Mouse (Mus musculus) left cerebral cortex, postnatal 10 days (tissue): ENCODE measurements around the gene Cyth4. TPM values are rescaled to one million over a fixed set of nuclear protein-coding genes. Genes with fewer than 3 reads are reported as not detected.

Source experiments
- DNase-seq, 2 experiments: peaks; one replicate each; pipeline ENCODE4 v3.0.0; 2021 to 2022; ENCODE audit warnings: low spot score in 2 of 2, mixed read lengths in 1 of 2; ENCODE audit errors: extremely low spot score in 1 of 2
- intact Hi-C: fragments of 180-260 bp; cut with DNase I; formaldehyde crosslinking; loops from one replicate; pipeline ENCODE4 v1.15.1; 2025
- total RNA-seq, 2 experiments: library from RNA; stranded (reverse); gene quantifications; 2 replicates each; pipeline ENCODE4 v1.2.3; 2021

Gene Cyth4
- total RNA-seq, 2 experiments from 2014 or later: 10.4 to 11.6 TPM

- intact Hi-C loops: no loop called here
- no peak for DNase-seq
Observed at GRCm38 (mm10) chr15:78576284-78576810, 20.5 kb upstream of the Cyth4 start.

GRCm38 (mm10) chr15:78583352-78583751, 13.5 kb upstream of the Cyth4 start:
- no peak for DNase-seq
- intact Hi-C loops: loop anchor here (5.0 kb wide), 2 partner anchors 71 to 136 kb away; no protein-coding TSS in a partner anchor

GRCm38 (mm10) chr15:78585404-78585803, 11.4 kb upstream of the Cyth4 start:
- DNase-seq: no peak
- intact Hi-C loops: no loop called here

DNA sequence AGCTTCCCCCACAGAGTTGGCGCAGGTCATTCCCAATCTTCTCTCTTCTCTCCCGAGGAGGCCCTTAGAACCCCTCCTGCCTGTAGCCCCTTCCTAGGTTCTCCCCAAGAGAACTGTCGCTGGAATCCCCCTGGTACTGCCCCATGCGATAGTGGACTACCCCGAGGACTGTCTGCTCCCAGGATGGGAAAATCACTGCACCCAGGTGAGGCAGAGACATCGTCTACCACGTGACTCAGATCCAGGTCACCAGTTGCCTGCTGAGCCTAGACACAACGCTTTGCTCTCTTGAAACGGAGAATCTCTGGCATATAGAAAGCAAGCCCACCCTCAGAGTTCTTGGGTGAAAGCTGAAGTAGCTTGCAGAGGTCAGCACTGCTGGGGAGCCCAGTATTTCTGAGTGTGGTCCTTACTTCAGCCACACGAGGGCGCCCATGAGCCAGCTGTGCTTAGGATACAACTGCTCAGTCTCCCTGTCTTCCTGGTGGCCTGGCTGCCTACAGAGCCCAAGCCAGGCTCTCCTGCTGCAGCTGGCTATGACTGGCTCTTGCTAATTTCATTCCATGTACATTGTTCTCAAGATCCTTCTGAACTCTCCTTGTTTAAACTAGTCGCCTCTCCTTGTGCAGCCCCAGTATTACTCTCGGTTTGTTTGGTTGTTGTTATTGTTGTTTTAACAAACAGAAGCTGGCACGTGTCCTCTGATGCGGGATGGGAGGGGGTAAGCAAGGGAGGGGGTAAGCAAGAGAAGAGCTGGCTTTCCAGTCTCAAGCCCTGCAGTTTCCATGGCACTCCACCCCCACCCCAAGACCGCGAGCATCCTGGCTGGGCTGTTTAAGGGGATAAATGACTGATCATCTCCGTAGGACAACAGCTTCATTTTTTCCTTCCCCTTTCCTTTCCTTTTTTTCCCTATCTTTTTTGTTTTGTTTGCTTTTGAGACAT, 9.5 kb upstream of the Cyth4 start:
- peak; percentile 86 to 88 for DNase-seq
- intact Hi-C loops: no loop called here

DNA sequence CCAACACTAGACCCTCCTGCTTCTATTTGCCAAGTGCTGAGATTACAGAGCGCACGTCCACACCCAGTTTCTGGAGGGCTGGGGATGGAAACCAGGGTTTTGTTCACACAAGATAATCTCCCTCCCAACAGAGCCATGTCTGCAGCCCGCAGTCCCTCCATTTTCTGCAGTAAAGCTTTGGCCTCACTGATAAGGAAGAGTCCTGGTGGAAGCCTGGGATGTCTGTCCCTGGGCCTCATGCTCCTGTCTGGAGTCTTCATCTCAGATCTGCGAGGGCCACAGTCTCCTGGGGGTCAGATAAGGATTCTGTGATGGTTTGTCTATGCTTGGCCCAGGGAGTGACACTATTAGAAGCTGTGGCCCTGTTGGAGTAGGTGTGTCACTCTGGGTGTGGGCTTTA, 8.8 kb upstream of the Cyth4 start:
- no peak for DNase-seq
- intact Hi-C loops: no loop called here

DNA sequence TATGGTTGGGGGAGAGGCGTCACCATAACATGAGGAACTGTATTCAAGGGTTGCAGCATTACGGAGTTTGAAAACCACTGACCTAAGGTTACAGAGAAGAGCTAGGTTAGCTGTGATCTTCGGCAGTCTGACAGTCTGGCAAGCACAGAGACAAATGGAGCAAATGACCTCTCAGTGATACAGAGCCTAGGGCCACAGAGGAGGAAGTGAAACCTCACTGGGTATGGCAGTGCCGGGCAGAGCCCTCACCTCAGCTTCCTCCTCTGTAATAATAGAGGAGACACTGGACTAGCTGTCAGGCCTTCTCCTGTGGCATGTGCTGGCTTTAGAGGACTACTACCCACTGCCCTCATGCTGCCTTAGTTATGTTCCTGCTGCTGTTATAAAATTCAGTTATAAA, 7.9 kb upstream of the Cyth4 start:
- intact Hi-C loops: no loop called here
- DNase-seq: no peak

DNA sequence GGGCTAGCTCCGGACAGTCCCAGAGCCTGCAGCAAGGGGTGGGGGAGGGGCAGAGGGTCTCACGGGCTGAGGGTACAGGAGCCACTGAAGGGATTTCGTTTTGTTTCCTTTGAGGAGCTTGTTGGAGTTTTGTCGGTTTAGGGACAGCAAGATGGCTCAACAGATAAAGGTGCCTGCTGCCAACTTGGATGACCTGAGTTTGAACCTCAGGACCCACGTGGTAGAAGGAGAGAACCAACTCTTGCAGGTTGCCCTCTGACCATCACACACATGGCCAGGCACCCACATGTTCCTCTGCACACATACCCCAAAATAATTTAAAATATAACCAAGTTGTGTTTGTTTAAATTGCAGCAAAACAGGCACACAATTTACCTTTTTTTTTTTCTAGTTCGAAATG, 6.9 kb upstream of the Cyth4 start:
- DNase-seq: no peak
- intact Hi-C loops: no loop called here

GRCm38 (mm10) chr15:78590785-78591184, 6.1 kb upstream of the Cyth4 start:
- intact Hi-C loops: no loop called here

GRCm38 (mm10) chr15:78591680-78592451, 5.0 kb upstream of the Cyth4 start:
- no peak for DNase-seq
- intact Hi-C loops: no loop called here

More at GRCm38 (mm10) chr15:78590785-78591184, 6.1 kb upstream of the Cyth4 start:
- no peak for DNase-seq

GRCm38 (mm10) chr15:78592452-78592968, 4.3 kb upstream of the Cyth4 start:
- no peak for DNase-seq
- intact Hi-C loops: no loop called here

DNA sequence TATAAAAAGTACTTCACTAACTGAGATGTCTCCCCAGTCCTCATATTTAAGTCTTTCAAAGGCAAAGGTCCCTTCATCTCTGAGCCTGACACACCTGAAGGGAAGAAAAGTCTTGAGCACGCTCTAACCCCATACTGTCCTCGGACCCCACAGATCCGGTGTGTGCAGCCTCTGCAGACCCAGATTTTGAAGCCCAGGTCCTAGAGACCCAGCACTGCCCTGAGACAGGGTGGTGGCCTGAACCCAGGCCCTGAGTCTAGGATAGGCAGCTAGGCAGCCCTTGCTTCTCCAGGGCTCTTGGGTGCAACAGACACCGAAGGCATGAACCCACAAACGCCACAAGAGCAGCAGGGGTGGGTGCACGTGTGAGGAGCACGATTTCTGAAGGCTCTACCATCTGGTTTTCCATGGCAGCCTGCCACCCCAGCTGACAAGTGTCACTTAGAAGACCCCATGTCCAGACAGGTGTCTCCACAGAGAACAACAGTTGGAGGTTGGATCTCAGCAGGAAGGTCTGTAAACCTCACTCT, 2.9 kb upstream of the Cyth4 start:
- DNase-seq: no peak

GRCm38 (mm10) chr15:78594831-78595230, 2.0 kb upstream of the Cyth4 start:
- intact Hi-C loops: no loop called here
- no peak for DNase-seq

More for the DNA sequence above, 2.9 kb upstream of the Cyth4 start:
- intact Hi-C loops: no loop called here

- no peak for DNase-seq
- intact Hi-C loops: no loop called here
Observed at GRCm38 (mm10) chr15:78595468-78595867, 1.4 kb upstream of the Cyth4 start.

GRCm38 (mm10) chr15:78596504-78596903, 343 bp upstream of the Cyth4 start:
- intact Hi-C loops: no loop called here

GRCm38 (mm10) chr15:78597729-78598128, 882 bp downstream of the Cyth4 start:
- peak in 1 of 2 experiments; percentile 35 for DNase-seq
- intact Hi-C loops: no loop called here

More at GRCm38 (mm10) chr15:78596504-78596903, 343 bp upstream of the Cyth4 start:
- DNase-seq: no peak

DNA sequence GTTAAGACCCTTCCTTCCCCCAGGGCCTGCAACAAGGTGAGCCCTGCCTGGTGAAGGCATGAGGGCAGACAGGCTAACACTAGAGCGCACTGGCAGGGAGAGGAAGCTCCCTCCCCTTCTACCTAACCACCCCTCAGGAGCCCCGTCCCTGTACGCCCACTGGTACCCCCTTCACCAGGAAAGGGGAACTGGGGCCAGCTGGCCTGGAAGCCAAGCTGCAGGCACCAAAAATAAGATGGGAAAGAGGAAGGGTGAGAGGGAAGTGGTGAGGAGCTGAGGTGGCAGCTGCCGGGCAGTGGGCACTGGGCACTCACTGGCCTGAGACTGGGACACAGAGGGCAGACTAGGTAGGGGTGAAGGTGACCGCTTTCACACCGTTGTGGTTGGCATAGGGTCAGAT, 2.3 kb downstream of the Cyth4 start:
- intact Hi-C loops: no loop called here
- peak in 1 of 2 experiments; percentile 52 for DNase-seq

DNA sequence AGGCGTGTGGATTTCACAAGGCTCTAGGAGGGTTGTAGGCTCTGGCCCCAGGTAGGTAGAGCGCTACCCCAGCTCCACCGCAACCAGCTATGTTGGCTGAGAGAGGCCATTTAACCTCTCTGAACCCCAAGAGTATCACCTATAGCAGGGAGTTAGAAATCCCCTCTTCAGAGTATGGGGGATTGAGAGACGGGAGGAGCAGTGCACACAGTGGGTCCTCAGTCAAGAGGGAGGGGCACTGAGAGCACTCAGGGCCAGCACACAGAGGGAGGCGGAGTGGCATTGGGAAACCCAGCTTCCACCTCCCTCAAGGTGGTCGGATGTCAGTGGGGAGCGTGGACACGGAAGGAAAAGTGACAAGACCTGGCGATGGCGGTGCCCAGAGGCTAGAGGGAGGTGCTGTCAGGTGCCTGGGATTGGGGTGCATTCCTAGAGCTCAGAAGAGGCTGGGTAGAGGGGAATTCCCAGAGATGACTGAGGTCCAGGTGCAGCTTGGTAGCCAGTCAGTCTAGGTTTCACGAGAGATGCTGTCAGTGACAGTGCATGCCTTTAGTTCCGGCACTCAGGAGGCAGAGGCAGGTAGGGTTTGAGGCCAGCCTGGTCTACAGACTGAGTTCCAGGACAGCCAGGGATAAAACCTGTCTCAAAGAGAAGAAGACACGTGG, 2.8 kb downstream of the Cyth4 start:
- no peak for DNase-seq
- intact Hi-C loops: no loop called here

DNA sequence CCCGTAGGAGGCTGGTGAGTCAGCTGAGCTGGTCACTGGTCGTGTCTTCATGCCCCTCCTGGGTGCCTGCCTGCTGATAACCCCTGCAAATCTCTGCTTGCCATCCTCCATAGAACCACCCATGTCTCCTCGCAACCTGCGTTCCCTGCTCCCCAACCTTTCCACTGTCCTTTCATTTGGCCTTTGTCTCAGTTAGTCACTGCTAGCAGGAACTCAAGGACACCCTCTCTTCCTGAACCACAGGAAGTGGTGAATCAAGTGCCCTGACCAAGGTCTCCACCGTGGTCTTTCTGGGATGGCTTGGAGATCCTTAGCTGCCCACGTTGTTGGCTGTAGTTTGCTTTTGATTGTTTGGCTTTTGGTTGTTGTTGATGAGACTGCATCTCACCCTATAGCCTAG, 4.3 kb downstream of the Cyth4 start:
- intact Hi-C loops: no loop called here
- DNase-seq: no peak

DNA sequence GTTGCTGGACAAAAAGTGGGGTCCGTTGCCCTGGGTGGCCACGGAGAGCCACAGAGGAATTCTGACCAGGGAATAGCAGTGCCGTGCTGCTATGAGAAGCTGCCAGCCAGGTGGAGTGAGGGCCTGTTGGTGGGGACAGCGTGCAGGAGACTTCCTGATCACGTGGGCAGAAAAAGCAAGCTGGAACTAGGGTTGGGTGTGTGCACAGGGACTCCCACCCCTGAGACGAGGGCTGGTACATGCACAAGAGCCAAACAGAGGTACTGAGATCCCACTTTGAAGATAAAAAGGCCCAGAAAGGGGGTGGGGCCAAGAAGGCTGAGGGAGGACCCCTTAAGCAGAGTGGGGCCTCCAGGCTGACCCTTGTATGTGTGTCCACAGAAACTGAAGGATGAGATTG, 7.4 kb downstream of the Cyth4 start:
- no peak for DNase-seq
- intact Hi-C loops: no loop called here
